Mouse (Mus musculus) CH12.LX (cell line): Measurements from ENCODE around the gene Neurod2.

Experiments
- CTCF ChIP-seq, 2 experiments: IDR thresholded peaks in 1 of 2; conservative IDR thresholded peaks in 1 of 2; 2 replicates each; pipeline ENCODE4 v1.5.1; 2011 to 2012; ENCODE audit warnings: low read depth in 2 of 2, low read length in 2 of 2, improper control_type of control experiment in 1 of 2, inconsistent platforms in 1 of 2, mild to moderate bottlenecking in 1 of 2, moderate library complexity in 1 of 2
- E2F4 ChIP-seq: IDR thresholded peaks from 2 replicates; pipeline ENCODE4 v1.6.1; 2011; ENCODE audit warnings: low read depth, low read length, improper control_type of control experiment; ENCODE audit not compliant: insufficient replicate concordance
- EP300 ChIP-seq: IDR thresholded peaks from 2 replicates; pipeline ENCODE4 v1.6.1; 2011; ENCODE audit warnings: low read length, improper control_type of control experiment
- POLR2A ChIP-seq: IDR thresholded peaks from 2 replicates; pipeline ENCODE4 v1.6.1; 2011; ENCODE audit warnings: low read depth, mild to moderate bottlenecking, improper control_type of control experiment, low read length

DNA sequence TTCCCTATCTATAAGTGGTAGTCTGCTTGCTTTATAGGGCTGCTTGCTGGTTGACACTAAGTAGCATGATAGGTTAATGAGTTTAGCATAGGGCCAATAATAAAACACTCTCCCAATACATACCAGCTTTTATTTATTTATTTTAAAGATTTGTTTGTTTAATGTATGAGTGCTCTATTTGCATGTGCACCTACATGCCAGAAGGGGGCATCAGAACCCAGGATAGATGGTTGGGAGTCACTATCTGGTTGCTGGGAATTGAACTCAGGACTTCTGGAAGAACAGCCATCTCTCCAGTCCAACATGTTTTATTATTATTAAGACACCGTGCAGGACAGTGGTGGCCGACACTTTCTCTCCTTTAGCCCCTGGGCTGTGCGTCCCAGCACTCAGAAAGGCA lies 2.7 kb upstream of the Neurod2 start:
- TF ChIP-seq POLR2A: no peak
- TF ChIP-seq CTCF (conservative IDR thresholded peaks at IDR 0.05 in 1 of 2, IDR thresholded peaks at IDR 0.05 in 1 of 2; ENCODE audit: low read depth in 2 of 2, low read length in 2 of 2): peak; percentile 10 to 45; a peak in 2 of 4 replicates
- TF ChIP-seq E2F4: no peak
- no peak for TF ChIP-seq EP300
